Mouse (Mus musculus) myocyte (in vitro differentiated cells): ENCODE measurements at regions not wholly inside any gene's neighbourhood (a gene's known extent, or its start where the extent isn't known, plus 50 kb on each side); places are given as distances from the start of the nearest gene placed in this dataset.

Experiments
- POLR2A ChIP-seq: IDR thresholded peaks from one replicate; pipeline ENCODE4 v1.6.1; 2011; ENCODE audit warnings: low read depth, mild to moderate bottlenecking, control low read depth, moderate library complexity; ENCODE audit not compliant: insufficient read length
- POLR2AphosphoS2 ChIP-seq: IDR thresholded peaks from one replicate; pipeline ENCODE4 v1.6.1; 2011; ENCODE audit warnings: low read depth, control low read depth; ENCODE audit not compliant: insufficient read length

DNA sequence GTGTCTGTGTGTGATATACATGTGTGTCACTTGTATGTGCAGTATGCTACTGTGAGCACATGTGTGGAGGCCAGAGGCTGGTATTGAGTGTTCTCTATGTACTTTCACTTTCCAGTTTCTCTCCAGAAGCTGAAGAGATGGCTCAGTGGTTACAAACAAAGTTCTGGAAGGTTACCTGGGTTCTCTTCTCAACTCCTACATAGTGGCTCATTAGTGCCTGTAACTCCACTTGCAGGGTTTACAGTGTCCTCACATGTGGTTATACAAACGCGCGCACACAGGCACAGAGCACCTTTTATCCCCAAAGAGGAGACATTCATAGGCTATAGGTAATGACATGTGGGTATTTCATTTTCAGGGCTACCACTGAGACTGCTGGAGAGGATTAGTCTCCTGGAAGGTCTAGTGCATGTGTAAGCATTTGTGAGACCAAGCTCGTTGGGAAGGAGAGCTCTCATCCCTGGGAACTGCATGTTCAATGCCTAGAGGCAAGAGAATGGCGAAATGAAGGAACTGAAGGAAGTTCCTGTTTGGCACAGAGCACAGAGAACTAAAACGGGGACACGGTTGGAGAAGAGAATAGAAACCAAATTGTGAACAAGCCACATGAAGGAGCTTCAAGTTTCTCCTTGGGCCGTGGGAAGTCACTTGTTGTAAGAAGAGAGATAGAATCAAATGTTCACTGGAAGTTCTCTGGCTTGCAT lies 153.7 kb downstream of the Cog6 start:
- TF ChIP-seq POLR2A (no peak), POLR2AphosphoS2 (no peak)
